Mouse (Mus musculus) forebrain, postnatal 0 days (tissue): ENCODE results near the gene Stradb. TPM values are rescaled to one million over a fixed set of nuclear protein-coding genes. Genes with fewer than 3 reads are reported as not detected.

Experiments
- ATAC-seq: fragments of 200-750 bp; cut with Nextera tagmentation; 2 replicates; pipeline ENCODE4 v1.8.0; 2017; ENCODE audit warnings: mild to moderate bottlenecking, moderate library complexity
- DNase-seq: peaks from one replicate; pipeline ENCODE4 v3.0.0-alpha.2; 2015
- H3K27ac ChIP-seq: fragments of 300-500 bp; sonication (generic); 2 replicates; pipeline ENCODE4 v1.5.1; 2014; ENCODE audit warnings: low read depth, mild to moderate bottlenecking, antibody characterized with exemption, low read length, moderate library complexity, mixed read lengths
- H3K27me3 ChIP-seq: fragments of 300-500 bp; sonication (generic); 2 replicates; pipeline ENCODE4 v1.6.1; 2014; ENCODE audit warnings: mild to moderate bottlenecking, low read length, mixed read lengths; ENCODE audit not compliant: insufficient read depth
- H3K36me3 ChIP-seq: fragments of 300-500 bp; sonication (generic); 2 replicates; pipeline ENCODE4 v1.6.1; 2014; ENCODE audit warnings: mild to moderate bottlenecking, moderate library complexity; ENCODE audit not compliant: insufficient read depth
- H3K4me1 ChIP-seq: fragments of 300-500 bp; sonication (generic); 2 replicates; pipeline ENCODE4 v1.6.1; 2014; ENCODE audit warnings: antibody characterized with exemption; ENCODE audit not compliant: insufficient read depth
- H3K4me2 ChIP-seq: fragments of 300-500 bp; sonication (generic); 2 replicates; pipeline ENCODE4 v1.6.1; 2014; ENCODE audit warnings: low read depth, mild to moderate bottlenecking, moderate library complexity
- H3K4me3 ChIP-seq: fragments of 300-500 bp; sonication (generic); 2 replicates; pipeline ENCODE4 v1.5.1; 2014; ENCODE audit warnings: low read depth, low read length, mixed read lengths
- H3K9ac ChIP-seq: fragments of 300-500 bp; sonication (generic); 2 replicates; pipeline ENCODE4 v1.6.1; 2014; ENCODE audit warnings: mild to moderate bottlenecking
- H3K9me3 ChIP-seq: fragments of 300-500 bp; sonication (generic); 2 replicates; pipeline ENCODE4 v1.6.1; 2016; ENCODE audit warnings: low read length
- CTCF ChIP-seq: sonication (generic); IDR thresholded peaks from 2 replicates; pipeline ENCODE4 v1.5.1; 2016; ENCODE audit warnings: antibody characterized with exemption, control low read depth, low read depth
- WGBS: fragments of 180-500 bp; shearing (Covaris S2); extraction: QIAGEN DNeasy Blood & Tissue Kit; methylation state at CpG from one replicate; pipeline ENCODE4 v1.1.7; 2014; 5-methylcytosine and 5-hydroxymethylcytosine counted together
- polyA plus RNA-seq: library from polyadenylated mRNA; unstranded; fragments of >200 nt; fragmentation: Nextera tagmentation; extraction: Ambion mirVana; gene quantifications from 2 replicates; pipeline ENCODE4 v1.2.1, GENCODE M21; 2015
- total RNA-seq: library from RNA; depleted of rRNA; stranded (reverse); fragments of >200 nt; gene quantifications from 2 replicates; pipeline ENCODE4 v1.2.3, GENCODE M21; 2014

Gene Stradb
- total and polyA plus RNA-seq, 2 experiments from 2014 or later, result 44.4 to 99.6 TPM

DNA sequence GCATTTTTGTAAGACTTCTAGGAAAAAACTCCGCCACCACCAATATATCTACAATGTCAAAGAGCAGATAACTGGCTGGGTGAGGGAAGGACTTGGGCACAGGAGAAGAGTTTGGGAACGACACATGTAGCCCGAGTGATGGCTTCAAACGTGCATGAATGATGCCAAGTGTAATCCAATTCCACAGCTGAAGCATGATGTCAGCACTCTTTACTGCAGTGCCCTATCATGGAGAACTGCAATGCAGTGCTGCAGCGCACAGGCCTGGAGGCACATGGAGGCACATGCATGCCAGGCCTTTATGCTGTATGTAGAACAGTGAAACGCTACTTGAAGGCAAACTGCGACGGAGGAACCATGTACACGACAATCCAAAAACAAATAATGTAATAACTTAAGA, 26.6 kb upstream of the Stradb start:
- ATAC-seq (no peak), DNase-seq (no peak)
- no peaks in the 10 kb centered on the region for H3K4me1 ChIP-seq
- no peak overlapping the region for H3K27ac ChIP-seq
- peaks cover 17% of the 10 kb centered on the region for H3K36me3 ChIP-seq
- H3K9ac ChIP-seq, result no peak overlapping the region
- H3K27me3 ChIP-seq, result no peaks in the 10 kb centered on the region
- WGBS, result 91% methylated on average over 9 of the region's 9 CpGs
- no peak for TF ChIP-seq CTCF
- H3K4me2 ChIP-seq, result no peak overlapping the region
- no peak overlapping the region for H3K4me3 ChIP-seq
- H3K9me3 ChIP-seq, result no peaks in the 10 kb centered on the region

DNA sequence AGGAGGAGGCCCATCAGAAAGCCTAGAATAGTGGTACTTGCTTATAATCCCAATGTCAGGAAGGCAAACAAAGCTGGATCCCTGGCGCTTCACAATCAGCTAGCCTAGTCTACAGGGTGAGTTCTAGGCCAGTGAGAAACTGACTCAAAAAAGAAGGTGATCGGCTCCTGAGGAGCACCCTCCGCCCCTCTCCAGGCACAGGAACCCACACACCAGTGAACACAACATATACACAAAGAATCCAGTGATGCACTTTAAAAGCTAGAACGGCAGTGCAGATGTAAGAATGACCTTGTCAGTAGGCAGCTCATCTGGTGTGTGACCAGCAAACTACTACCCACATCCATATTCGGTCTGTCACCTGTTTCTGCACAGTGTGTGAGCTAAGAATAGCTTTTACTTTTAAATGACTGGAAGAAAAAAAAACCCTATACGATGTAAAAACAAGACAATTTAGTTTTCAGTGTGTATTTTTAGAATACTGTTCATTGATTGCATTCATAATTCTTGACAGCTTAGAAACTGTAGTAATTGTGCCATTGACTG, 23.7 kb upstream of the Stradb start:
- TF ChIP-seq CTCF, result no peak
- Histone ChIP-seq H3K27ac (no peak overlapping the region), H3K4me2 (no peak overlapping the region), H3K4me3 (no peak overlapping the region), H3K9me3 (no peaks in the 10 kb centered on the region), H3K9ac (no peak overlapping the region), H3K36me3 (peaks cover 16% of the 10 kb centered on the region), H3K4me1 (no peaks in the 10 kb centered on the region), H3K27me3 (no peaks in the 10 kb centered on the region)
- DNase-seq, result no peak
- ATAC-seq, result no peak
- WGBS, result 85% methylated on average over 6 of the region's 6 CpGs

DNA sequence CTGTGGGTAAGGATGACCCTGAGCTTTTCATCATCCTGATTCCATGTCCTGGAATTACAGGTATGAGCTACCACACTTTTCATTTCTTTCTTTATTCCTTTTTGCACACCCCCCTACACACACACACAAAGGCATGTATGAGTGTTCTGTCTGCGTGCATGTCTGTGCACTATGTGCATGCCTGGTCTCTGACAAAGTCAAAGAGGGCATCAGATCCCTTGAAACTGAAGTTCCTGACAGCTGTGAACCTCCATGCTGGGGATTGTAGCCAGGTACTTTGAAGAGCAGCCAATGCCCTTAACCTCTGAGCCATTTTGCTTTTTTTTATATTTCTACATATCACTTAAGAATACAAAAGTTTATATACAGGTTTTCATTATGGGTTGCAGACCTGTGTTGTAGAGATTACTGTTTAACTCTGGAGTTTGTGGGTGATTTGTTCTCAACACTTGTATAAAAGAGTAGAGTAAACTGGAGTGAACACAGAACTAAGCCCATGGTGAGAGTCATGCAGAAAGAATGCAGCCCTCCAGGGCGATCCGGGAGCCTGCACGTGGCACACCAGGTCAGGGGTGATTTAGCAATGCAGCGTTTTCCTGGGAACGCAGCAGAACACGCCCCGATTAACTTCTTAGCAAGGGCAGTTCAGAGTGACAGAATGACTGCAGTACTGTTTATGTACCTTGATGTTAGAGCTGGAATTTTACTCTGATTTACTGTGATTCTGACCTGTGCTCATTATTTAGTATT, 22.2 kb upstream of the Stradb start:
- no peak for ATAC-seq
- no peaks in the 10 kb centered on the region for H3K27me3 ChIP-seq
- TF ChIP-seq CTCF, result no peak
- H3K4me3 ChIP-seq, result no peak overlapping the region
- no peaks in the 10 kb centered on the region for H3K9me3 ChIP-seq
- H3K4me1 ChIP-seq, result no peaks in the 10 kb centered on the region
- 26% methylated on average over 8 of the region's 8 CpGs for WGBS
- no peak for DNase-seq
- peaks cover 3% of the 10 kb centered on the region for H3K36me3 ChIP-seq
- no peak overlapping the region for H3K9ac ChIP-seq
- H3K4me2 ChIP-seq, result no peak overlapping the region
- no peak overlapping the region for H3K27ac ChIP-seq

DNA sequence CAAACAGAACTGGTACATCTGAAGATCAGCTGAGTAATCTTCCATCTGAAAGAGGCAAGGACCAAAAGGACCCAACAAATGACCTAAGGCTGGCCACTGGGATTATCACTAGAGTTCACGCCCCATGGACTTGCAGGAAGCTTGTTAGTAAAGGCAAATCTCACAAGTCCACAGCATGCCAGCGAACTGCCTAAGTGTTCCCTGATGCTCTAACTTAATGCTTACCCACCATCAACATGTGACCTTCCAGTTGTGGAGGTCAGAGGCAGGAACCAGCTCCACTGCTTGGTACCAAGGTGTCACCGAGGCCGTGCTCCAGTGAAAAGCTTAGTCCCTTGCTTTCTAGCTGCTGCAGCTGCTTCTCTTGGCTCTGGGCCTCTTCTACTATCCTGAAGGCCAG, 21.5 kb upstream of the Stradb start:
- no peaks in the 10 kb centered on the region for H3K4me1 ChIP-seq
- H3K4me3 ChIP-seq, result no peak overlapping the region
- no peaks in the 10 kb centered on the region for H3K36me3 ChIP-seq
- H3K9me3 ChIP-seq, result no peaks in the 10 kb centered on the region
- no peak for DNase-seq
- TF ChIP-seq CTCF, result no peak
- H3K9ac ChIP-seq, result no peak overlapping the region
- H3K27ac ChIP-seq, result no peak overlapping the region
- WGBS, result 82% methylated on average over 4 of the region's 4 CpGs
- no peaks in the 10 kb centered on the region for H3K27me3 ChIP-seq
- no peak overlapping the region for H3K4me2 ChIP-seq
- no peak for ATAC-seq

DNA sequence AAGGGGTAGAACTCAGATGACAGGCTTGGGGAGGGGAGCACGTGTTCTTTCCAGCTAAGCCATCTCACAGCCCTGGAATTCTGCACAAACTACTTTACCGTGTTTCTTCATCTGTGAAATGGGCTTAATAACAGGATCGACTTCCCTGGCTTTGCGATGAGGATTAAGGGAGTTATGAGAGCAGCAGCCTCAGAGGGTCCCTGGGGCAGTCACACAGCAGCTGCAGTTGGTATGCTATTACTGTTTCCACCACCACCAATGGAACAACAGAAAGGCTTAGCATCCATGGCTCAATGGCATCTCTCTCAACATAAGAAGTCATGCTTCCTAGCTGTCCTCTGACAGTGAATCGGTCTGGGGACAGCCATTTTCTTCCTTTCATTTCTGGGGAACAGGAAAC, 20.8 kb upstream of the Stradb start:
- ATAC-seq (no peak), DNase-seq (no peak)
- Histone ChIP-seq H3K36me3 (no peaks in the 10 kb centered on the region), H3K9me3 (no peaks in the 10 kb centered on the region), H3K4me1 (no peaks in the 10 kb centered on the region), H3K4me3 (no peak overlapping the region), H3K9ac (no peak overlapping the region), H3K27ac (no peak overlapping the region), H3K4me2 (no peak overlapping the region), H3K27me3 (no peaks in the 10 kb centered on the region)
- TF ChIP-seq CTCF, result no peak
- 72% methylated on average over 5 of the region's 5 CpGs for WGBS

DNA sequence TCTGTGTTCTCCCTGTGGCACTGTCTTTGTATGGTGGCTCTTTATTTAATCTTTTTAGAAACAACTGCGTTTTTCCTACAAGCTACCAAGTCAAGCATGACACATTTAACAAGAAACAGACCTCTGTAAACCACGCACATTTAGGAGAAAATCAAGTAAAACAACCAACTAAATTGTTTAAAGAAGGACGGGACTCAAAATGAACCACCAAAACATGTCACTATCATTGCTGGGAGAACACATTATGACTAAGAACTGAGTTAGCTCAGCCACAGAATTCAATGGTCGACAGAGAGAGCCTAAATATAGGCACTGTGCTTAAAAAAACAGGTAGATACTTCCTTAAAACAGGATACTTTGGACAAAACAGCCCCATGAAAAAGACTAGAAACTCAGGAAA, 20.3 kb upstream of the Stradb start:
- H3K36me3 ChIP-seq, result no peaks in the 10 kb centered on the region
- H3K9me3 ChIP-seq, result no peaks in the 10 kb centered on the region
- WGBS, result 38% methylated on average over 4 of the region's 4 CpGs
- DNase-seq (no peak), ATAC-seq (no peak)
- H3K27me3 ChIP-seq, result no peaks in the 10 kb centered on the region
- H3K4me1 ChIP-seq, result no peaks in the 10 kb centered on the region
- H3K27ac ChIP-seq, result no peak overlapping the region
- no peak overlapping the region for H3K4me3 ChIP-seq
- TF ChIP-seq CTCF, result no peak
- no peak overlapping the region for H3K4me2 ChIP-seq
- no peak overlapping the region for H3K9ac ChIP-seq

DNA sequence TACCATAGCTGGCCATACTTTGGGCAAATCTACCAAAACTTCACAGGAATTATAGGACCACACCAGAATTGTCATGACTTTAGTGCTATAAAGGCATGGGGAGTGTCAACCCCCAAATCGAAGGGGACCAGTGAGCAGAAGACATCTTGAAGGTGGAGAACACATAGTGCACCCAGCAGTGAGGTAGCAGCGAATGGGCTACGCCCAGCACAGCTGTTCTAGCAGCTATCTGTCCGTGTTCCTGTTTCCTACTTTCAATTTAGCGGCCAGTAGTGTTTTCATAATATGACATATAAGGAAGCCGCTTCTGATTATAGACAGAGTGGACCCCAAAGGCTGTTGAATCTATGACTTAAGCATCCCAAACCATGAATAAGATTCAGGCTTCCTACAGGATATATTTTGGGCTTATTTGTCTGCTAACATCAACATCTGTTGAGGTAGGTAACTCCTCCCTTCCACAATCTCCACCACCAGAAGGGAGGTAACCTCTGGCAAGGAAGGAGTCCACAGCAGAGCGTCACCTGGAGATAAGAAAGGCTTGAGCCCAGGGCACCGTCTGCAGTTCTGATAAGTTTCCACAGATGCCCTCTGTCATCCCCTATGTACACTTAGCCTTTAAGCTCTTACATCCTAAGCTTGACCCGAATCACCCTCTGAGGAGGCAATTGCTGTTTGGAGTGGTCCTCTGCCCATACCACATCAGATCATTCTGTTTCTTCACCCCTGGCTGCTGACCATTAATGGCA, 19.5 kb upstream of the Stradb start:
- ATAC-seq (no peak), DNase-seq (no peak)
- no peak for TF ChIP-seq CTCF
- no peak overlapping the region for H3K4me2 ChIP-seq
- no peak overlapping the region for H3K4me3 ChIP-seq
- WGBS, result 93% methylated on average over 9 of the region's 9 CpGs
- H3K27ac ChIP-seq, result no peak overlapping the region
- no peaks in the 10 kb centered on the region for H3K27me3 ChIP-seq
- H3K9me3 ChIP-seq, result no peaks in the 10 kb centered on the region
- no peaks in the 10 kb centered on the region for H3K4me1 ChIP-seq
- H3K9ac ChIP-seq, result no peak overlapping the region
- H3K36me3 ChIP-seq, result no peaks in the 10 kb centered on the region
